Mouse (Mus musculus): ENCODE data around the gene Vps9d1. TPM values are rescaled to one million over a fixed set of nuclear protein-coding genes. Genes with fewer than 3 reads are reported as not detected.
"Not testable (repeated sequence)": the region's sequence is repeated elsewhere in the genome, so short reads cannot be mapped to it uniquely, and the experiment has no call there.

Gene Vps9d1
- polyA plus RNA-seq, 1 experiment from 2014 or later, result 66.6 TPM

DNA sequence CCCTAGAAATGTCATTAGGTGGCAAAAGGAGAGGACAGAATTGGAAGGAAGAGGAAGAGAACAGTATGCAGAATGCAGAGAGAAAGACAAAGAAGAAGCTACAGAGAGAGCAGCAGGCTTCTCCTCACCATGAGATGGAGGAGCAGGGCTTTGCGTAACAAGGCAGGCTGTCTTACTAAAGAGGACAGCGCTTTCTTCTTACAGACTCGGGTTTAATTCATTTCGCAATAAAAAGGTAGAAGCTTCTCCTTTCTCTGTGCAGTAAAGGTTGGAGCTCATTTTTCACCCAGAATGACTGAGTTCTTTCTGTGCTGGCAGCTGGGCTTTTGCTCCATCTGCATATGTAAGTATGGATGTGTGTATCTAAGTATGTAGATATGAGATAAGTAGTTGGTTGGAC is 25.7 kb upstream of the Vps9d1 start:
- no peak overlapping the region for H3K27ac ChIP-seq (replicated peaks)
- H3K9me3 ChIP-seq, result no peaks in the 10 kb centered on the region
- H3K9ac ChIP-seq, result no peak overlapping the region
- no peaks in the 10 kb centered on the region for H3K27me3 ChIP-seq
- H3K4me2 ChIP-seq, result no peak overlapping the region
- WGBS, result 91% methylated on average over 4 of the region's 4 CpGs
- no peaks in the 10 kb centered on the region for H3K36me3 ChIP-seq
- no peaks in the 10 kb centered on the region for H3K4me1 ChIP-seq (replicated peaks)
- ATAC-seq (ENCODE audit: low FRiP score, low read depth), result no peak
- no peak overlapping the region for H3K4me3 ChIP-seq

DNA sequence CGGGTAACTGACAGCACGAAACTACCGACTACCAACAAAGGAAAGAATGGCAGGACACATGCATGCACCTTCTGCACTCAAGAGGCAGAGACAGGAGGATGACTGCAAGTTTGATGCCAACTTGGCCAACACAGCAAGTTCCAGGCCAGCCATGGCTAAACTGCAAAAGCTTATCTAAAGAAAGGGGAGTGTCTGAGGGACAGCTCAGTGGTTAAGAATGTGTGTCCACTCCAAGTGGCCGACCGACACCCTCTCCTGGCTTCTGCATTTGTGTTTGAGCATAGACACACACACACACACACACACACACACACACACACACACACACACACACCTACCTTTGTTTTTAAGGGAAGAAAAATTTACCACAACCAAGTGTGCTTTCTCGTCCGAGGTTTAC is 24.3 kb upstream of the Vps9d1 start:
- Histone ChIP-seq H3K4me2 (no peak overlapping the region), H3K36me3 (no peaks in the 10 kb centered on the region), H3K27ac (replicated peaks) (no peak overlapping the region), H3K9ac (no peak overlapping the region), H3K9me3 (no peaks in the 10 kb centered on the region), H3K4me3 (no peak overlapping the region), H3K4me1 (replicated peaks) (no peaks in the 10 kb centered on the region), H3K27me3 (no peaks in the 10 kb centered on the region)
- WGBS, result 78% methylated on average over 7 of the region's 7 CpGs
- ATAC-seq (ENCODE audit: low FRiP score, low read depth), result no peak

GRCm38 (mm10) chr8:123275096-123275495 is 20.9 kb upstream of the Vps9d1 start:
- no peaks in the 10 kb centered on the region for H3K27me3 ChIP-seq
- H3K4me1 ChIP-seq (replicated peaks), result no peaks in the 10 kb centered on the region
- H3K36me3 ChIP-seq, result 0 out of 2 replicates have a peak, but pooled peaks cover 3% of the 10 kb centered on the region
- no peak overlapping the region for H3K9ac ChIP-seq
- H3K4me2 ChIP-seq, result no peak overlapping the region
- no peak overlapping the region for H3K27ac ChIP-seq (replicated peaks)
- no peak overlapping the region for H3K4me3 ChIP-seq
- WGBS, result 93% methylated on average over 12 of the region's 12 CpGs
- H3K9me3 ChIP-seq, result no peaks in the 10 kb centered on the region
- no peak for ATAC-seq (ENCODE audit: low FRiP score, low read depth)

DNA sequence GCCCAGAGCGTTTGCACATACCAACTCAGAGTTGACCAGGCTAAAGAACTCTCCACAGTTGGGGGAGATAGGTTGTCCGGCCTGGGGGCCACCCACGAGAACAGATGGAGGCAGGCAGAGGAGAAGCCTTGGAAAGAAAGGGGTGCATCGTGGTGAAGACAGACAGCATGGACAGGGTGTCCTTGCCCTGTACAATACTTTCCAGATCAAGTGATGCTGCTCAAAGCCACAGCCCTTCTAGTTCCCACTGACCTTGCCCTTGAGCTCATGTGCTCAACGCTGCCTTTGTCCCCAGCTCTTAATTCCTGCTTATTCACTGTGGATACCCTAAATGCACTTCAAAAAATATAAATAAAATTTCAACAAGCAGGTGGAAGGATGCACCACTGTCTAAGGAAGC is 20.3 kb upstream of the Vps9d1 start:
- H3K36me3 ChIP-seq, result peaks cover 8% of the 10 kb centered on the region; the same call in 1 of the 2 replicates
- H3K4me3 ChIP-seq, result no peak overlapping the region
- no peak overlapping the region for H3K27ac ChIP-seq (replicated peaks)
- H3K9me3 ChIP-seq, result no peaks in the 10 kb centered on the region
- WGBS, result 83% methylated on average over 5 of the region's 5 CpGs
- H3K9ac ChIP-seq, result no peak overlapping the region
- H3K27me3 ChIP-seq, result no peaks in the 10 kb centered on the region
- no peaks in the 10 kb centered on the region for H3K4me1 ChIP-seq (replicated peaks)
- ATAC-seq (ENCODE audit: low FRiP score, low read depth), result no peak
- no peak overlapping the region for H3K4me2 ChIP-seq

DNA sequence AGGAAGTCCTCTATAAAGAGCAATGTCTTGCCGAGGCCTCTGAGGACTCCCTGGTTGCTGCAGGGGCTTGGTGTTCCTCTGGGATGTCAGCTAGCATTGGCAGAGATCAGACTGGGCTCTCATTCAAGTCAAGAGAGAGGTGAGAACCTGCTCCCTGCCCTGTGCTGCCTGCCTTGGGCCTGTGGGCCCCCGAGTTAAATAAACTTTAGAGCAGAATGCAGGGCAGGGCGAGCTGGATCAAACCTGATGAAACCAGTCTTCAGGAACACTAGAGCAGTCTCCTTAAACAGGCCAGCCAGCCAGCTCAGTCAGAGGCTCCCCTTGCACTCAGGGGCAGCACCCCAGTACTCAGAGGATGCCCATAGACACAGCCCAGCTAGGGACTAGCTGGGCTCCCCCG is 17.8 kb upstream of the Vps9d1 start:
- Histone ChIP-seq H3K4me1 (replicated peaks) (no peaks in the 10 kb centered on the region), H3K4me2 (no peak overlapping the region), H3K9ac (no peak overlapping the region), H3K27ac (replicated peaks) (no peak overlapping the region), H3K4me3 (no peak overlapping the region), H3K36me3 (peaks cover 32% of the 10 kb centered on the region), H3K27me3 (no peaks in the 10 kb centered on the region), H3K9me3 (no peaks in the 10 kb centered on the region)
- ATAC-seq (ENCODE audit: low FRiP score, low read depth), result no peak
- 75% methylated on average over 4 of the region's 4 CpGs for WGBS

GRCm38 (mm10) chr8:123271147-123271546 is 17.0 kb upstream of the Vps9d1 start:
- Histone ChIP-seq H3K9me3 (no peaks in the 10 kb centered on the region), H3K9ac (no peak overlapping the region), H3K36me3 (peaks cover 36% of the 10 kb centered on the region), H3K27me3 (no peaks in the 10 kb centered on the region), H3K27ac (replicated peaks) (no peak overlapping the region), H3K4me3 (no peak overlapping the region), H3K4me2 (no peak overlapping the region), H3K4me1 (replicated peaks) (no peaks in the 10 kb centered on the region)
- no peak for ATAC-seq (ENCODE audit: low FRiP score, low read depth)
- 91% methylated on average over 10 of the region's 10 CpGs for WGBS

DNA sequence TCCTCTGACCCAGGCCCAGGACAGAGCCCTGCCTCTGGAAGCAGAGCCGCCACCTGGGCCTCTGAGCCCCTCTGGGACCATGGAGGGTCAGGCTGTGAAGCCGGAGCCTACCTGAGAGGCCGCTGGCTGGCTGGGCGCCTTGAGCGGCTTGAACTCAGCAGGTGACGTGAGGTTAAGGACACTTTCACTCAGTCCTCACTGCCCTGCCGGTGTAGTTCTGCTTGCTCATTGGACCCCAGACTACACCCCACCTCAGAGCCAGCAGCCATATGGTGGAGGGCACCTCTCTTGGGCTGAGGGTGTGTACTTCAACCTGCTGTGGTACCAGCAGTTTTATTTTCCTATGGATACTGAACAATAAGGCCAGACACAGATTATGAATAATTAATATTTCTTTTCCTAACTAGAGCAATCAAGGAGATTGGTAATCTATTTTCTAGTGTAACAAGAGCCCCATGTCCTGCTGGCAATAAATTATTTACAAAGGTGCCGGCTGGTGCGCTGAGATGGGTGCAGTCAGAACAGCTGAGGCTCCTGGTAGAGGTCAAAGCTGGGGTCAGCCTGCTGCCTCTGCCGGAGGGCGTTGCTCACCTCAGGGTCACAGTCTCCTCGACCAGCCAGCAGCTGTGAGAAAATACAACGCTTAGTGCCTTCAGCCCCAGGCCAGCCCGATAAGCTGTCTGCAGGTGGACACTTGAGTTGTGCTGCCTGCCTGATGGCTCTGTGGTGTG is 13.9 kb upstream of the Vps9d1 start:
- Histone ChIP-seq H3K9me3 (no peaks in the 10 kb centered on the region), H3K36me3 (peaks cover 63% of the 10 kb centered on the region), H3K27ac (replicated peaks) (no peak overlapping the region), H3K4me2 (no peak overlapping the region), H3K4me3 (no peak overlapping the region), H3K4me1 (replicated peaks) (no peaks in the 10 kb centered on the region), H3K9ac (no peak overlapping the region), H3K27me3 (no peaks in the 10 kb centered on the region)
- ATAC-seq (ENCODE audit: low FRiP score, low read depth), result no peak
- WGBS, result 73% methylated on average over 14 of the region's 14 CpGs

GRCm38 (mm10) chr8:123257593-123257992 is 3.4 kb upstream of the Vps9d1 start:
- H3K4me2 ChIP-seq; H3K27me3 ChIP-seq; H3K4me3 ChIP-seq; ATAC-seq (ENCODE audit: low FRiP score, low read depth); H3K9me3 ChIP-seq; H3K9ac ChIP-seq; H3K27ac ChIP-seq (replicated peaks): not testable (repeated sequence)
- peaks cover 30% of the 10 kb centered on the region for H3K4me1 ChIP-seq (replicated peaks)
- peaks cover 34% of the 10 kb centered on the region for H3K36me3 ChIP-seq
- 92% methylated on average over 8 of the region's 8 CpGs for WGBS

DNA sequence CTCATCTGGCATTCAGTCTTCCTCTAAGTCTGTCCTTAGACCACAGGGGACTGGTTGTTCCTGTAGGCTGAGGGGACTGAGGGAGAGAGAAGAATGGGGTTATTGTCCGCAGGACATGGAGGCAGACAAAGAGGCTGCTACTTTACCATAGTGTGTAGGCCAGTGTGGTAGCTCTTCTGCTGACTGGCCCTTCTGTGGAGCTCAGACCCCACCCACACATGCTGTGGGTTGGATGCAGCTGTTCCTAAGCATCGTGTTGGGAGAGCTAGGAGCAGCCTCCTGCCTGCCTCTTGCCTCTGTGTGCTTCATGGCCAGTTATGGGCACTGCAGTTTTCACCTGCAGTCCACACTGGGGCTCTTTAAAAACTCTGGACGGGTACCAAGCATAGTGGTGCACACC is 3.0 kb upstream of the Vps9d1 start:
- no peaks in the 10 kb centered on the region for H3K27me3 ChIP-seq
- H3K4me3 ChIP-seq, result no peak overlapping the region
- no peak for ATAC-seq (ENCODE audit: low FRiP score, low read depth)
- H3K9ac ChIP-seq, result no peak overlapping the region
- peaks cover 32% of the 10 kb centered on the region for H3K4me1 ChIP-seq (replicated peaks)
- 60% methylated on average over 3 of the region's 3 CpGs for WGBS
- no peak overlapping the region for H3K27ac ChIP-seq (replicated peaks)
- no peak overlapping the region for H3K4me2 ChIP-seq
- peaks cover 33% of the 10 kb centered on the region for H3K36me3 ChIP-seq
- no peaks in the 10 kb centered on the region for H3K9me3 ChIP-seq

GRCm38 (mm10) chr8:123255170-123255569 is 1.0 kb upstream of the Vps9d1 start:
- ATAC-seq (ENCODE audit: low FRiP score, low read depth), result no peak
- WGBS, result 71% methylated on average over 6 of the region's 6 CpGs
- H3K4me1 ChIP-seq (replicated peaks), result peaks cover 32% of the 10 kb centered on the region
- H3K4me2 ChIP-seq, result peak overlapping the region; percentile 92
- H3K27ac ChIP-seq (replicated peaks), result no peak overlapping the region
- no peaks in the 10 kb centered on the region for H3K27me3 ChIP-seq
- H3K9ac ChIP-seq, result peak overlapping the region; percentile 90
- peaks cover 43% of the 10 kb centered on the region for H3K36me3 ChIP-seq
- H3K4me3 ChIP-seq, result peak overlapping the region; percentile 84
- no peaks in the 10 kb centered on the region for H3K9me3 ChIP-seq

- Histone ChIP-seq H3K27ac (replicated peaks) (peak overlapping the region; percentile 91), H3K4me1 (replicated peaks) (peaks cover 32% of the 10 kb centered on the region), H3K4me3 (peak overlapping the region; percentile 84), H3K9ac (peak overlapping the region; percentile 90), H3K27me3 (no peaks in the 10 kb centered on the region), H3K9me3 (no peaks in the 10 kb centered on the region), H3K4me2 (peak overlapping the region; percentile 92), H3K36me3 (peaks cover 40% of the 10 kb centered on the region)
- WGBS, result under 1% methylated on average over 40 of the region's 40 CpGs
- no peak; the same call in none of the 2 replicates for ATAC-seq (ENCODE audit: low FRiP score, low read depth)
These were observed 573 bp downstream of the Vps9d1 start for GRCm38 (mm10) chr8:123253451-123254098.

- H3K36me3 ChIP-seq, result peaks cover 40% of the 10 kb centered on the region
These were observed 1.2 kb downstream of the Vps9d1 start for GRCm38 (mm10) chr8:123252925-123253324.

More at GRCm38 (mm10) chr8:123252925-123253324, 1.2 kb downstream of the Vps9d1 start:
- Histone ChIP-seq H3K9me3 (no peaks in the 10 kb centered on the region), H3K27ac (replicated peaks) (0 out of 2 replicates have a peak overlapping the region, but pooled peaks have one; percentile 91), H3K27me3 (no peaks in the 10 kb centered on the region), H3K4me2 (peak overlapping the region; percentile 92), H3K9ac (peak overlapping the region; percentile 90), H3K4me3 (peak overlapping the region; percentile 84), H3K4me1 (replicated peaks) (peaks cover 32% of the 10 kb centered on the region)
- WGBS, result 57% methylated on average over 4 of the region's 4 CpGs
- no peak for ATAC-seq (ENCODE audit: low FRiP score, low read depth)

Data from hindbrain, embryonic 15.5 days (tissue).